Mouse (Mus musculus): ENCODE measurements around the gene Pla2g6. TPM values are rescaled to one million over a fixed set of nuclear protein-coding genes. Genes with fewer than 3 reads are reported as not detected.

Pla2g6 gene
- polyA plus RNA-seq, 1 experiment = 7.4 TPM

GRCm38 (mm10) chr15:79265384-79265783 lies 62.8 kb downstream of the Pla2g6 start:
- TF ChIP-seq CTCF (IDR thresholded peaks at IDR 0.05; ENCODE audit: borderline replicate concordance, insufficient read depth, low read length) (no peak), POLR2A (IDR thresholded peaks at IDR 0.05; ENCODE audit: low read depth, low read length) (no peak)
- H3K27ac ChIP-seq (ENCODE audit: insufficient read depth, low read length) = no peak overlapping the region
- no peaks in the 10 kb centered on the region for H3K4me1 ChIP-seq (ENCODE audit: control insufficient read depth, insufficient read depth, low read length)
- no peak overlapping the region for H3K4me3 ChIP-seq (ENCODE audit: insufficient read depth, low read length)

GRCm38 (mm10) chr15:79263726-79264125 lies 64.5 kb downstream of the Pla2g6 start:
- Histone ChIP-seq H3K4me3 (ENCODE audit: insufficient read depth, low read length) (no peak overlapping the region), H3K27ac (ENCODE audit: insufficient read depth, low read length) (no peak overlapping the region), H3K4me1 (ENCODE audit: control insufficient read depth, insufficient read depth, low read length) (no peaks in the 10 kb centered on the region)
- no peak for TF ChIP-seq CTCF (IDR thresholded peaks at IDR 0.05; ENCODE audit: borderline replicate concordance, insufficient read depth, low read length)
- TF ChIP-seq POLR2A (IDR thresholded peaks at IDR 0.05; ENCODE audit: low read depth, low read length) = no peak

DNA sequence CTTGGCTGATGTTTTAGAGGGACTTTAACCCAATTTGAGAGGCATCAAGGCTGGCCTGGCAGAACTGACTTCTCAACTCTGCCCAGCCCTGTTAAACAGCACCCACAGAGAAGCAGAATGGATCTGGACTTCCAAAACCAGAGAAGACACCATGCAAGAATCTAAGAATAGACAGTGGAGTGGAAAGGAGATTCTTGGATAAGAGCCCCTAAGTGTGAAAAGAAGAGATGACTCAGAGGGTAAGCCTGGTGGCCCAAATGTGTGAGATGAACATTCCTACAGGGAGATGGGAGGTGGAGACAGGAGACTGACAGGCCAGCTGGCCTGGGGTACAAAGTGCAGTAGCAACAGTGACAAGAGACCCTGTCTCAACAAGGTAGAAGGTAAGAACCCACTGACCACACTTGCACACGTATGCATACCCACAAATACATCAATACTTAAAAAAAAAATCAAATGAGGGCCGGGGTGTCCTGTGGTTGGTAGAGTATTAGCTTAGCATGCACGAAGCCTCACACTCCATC lies 65.3 kb downstream of the Pla2g6 start:
- H3K27ac ChIP-seq (ENCODE audit: insufficient read depth, low read length) = no peak overlapping the region
- no peak overlapping the region for H3K4me3 ChIP-seq (ENCODE audit: insufficient read depth, low read length)
- no peaks in the 10 kb centered on the region for H3K4me1 ChIP-seq (ENCODE audit: control insufficient read depth, insufficient read depth, low read length)
- no peak for TF ChIP-seq CTCF (IDR thresholded peaks at IDR 0.05; ENCODE audit: borderline replicate concordance, insufficient read depth, low read length)
- no peak for TF ChIP-seq POLR2A (IDR thresholded peaks at IDR 0.05; ENCODE audit: low read depth, low read length)

GRCm38 (mm10) chr15:79262375-79262774 lies 65.8 kb downstream of the Pla2g6 start:
- Histone ChIP-seq H3K27ac (ENCODE audit: insufficient read depth, low read length) (no peak overlapping the region), H3K4me3 (ENCODE audit: insufficient read depth, low read length) (no peak overlapping the region), H3K4me1 (ENCODE audit: control insufficient read depth, insufficient read depth, low read length) (no peaks in the 10 kb centered on the region)
- TF ChIP-seq POLR2A (IDR thresholded peaks at IDR 0.05; ENCODE audit: low read depth, low read length) = no peak
- TF ChIP-seq CTCF (IDR thresholded peaks at IDR 0.05; ENCODE audit: borderline replicate concordance, insufficient read depth, low read length) = no peak

DNA sequence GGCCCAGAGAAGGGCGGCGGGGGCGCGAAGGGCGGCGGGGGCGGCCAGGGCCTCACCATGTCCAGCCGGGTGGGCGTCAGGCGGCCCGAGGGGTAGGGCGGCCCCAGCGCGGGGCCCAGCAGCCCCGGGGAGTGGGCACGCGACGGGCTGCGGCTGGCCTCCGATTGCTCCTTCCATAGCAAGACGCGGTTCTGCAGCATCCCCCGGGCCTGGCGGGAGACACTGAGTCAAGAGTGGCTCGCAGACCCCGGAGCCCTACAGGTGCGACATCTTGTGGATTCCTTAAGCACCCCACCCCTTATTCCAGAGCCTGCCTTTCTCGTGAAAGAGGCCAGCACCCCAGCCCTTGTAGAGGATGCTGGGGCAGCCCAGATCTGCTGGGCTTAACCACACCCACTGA lies 66.4 kb downstream of the Pla2g6 start:
- TF ChIP-seq POLR2A (IDR thresholded peaks at IDR 0.05; ENCODE audit: low read depth, low read length) = no peak
- TF ChIP-seq CTCF (IDR thresholded peaks at IDR 0.05; ENCODE audit: borderline replicate concordance, insufficient read depth, low read length) = no peak
- peak overlapping the region; percentile 14; the same call in 1 of the 2 replicates for H3K4me3 ChIP-seq (ENCODE audit: insufficient read depth, low read length)
- H3K4me1 ChIP-seq (ENCODE audit: control insufficient read depth, insufficient read depth, low read length) = no peaks in the 10 kb centered on the region
- H3K27ac ChIP-seq (ENCODE audit: insufficient read depth, low read length) = no peak overlapping the region

DNA sequence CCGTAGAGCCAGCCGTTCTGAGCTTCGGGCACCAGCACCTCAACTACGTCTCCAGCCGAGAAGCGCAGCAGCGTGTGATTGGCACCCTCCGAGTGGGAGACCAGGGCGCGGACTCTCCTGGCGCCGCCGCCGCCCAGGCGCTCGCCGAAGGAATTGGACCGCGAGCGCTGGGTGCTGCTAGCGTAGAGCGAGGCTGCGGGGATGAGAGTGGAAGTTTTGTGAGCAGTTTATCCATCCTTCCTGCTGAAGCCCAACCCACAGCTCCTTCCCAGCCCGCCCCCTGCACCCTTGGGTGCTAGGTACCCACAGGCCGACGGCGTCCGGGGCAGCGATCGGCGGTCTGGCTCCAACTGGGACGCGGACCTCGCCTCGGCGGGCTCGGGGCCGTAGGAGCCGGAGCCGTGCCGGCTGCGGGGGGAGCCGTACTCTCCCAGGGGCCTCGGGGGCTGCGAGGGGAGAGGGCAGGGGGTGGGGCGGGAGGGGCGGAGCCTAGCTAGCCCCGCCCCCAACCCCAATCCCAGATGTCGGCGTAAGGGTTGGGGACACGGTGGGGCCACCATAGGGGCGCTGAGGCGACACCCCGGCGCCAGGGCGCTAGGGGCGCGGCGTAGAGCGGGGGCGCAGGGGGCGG lies 67.0 kb downstream of the Pla2g6 start:
- no peak overlapping the region for H3K27ac ChIP-seq (ENCODE audit: insufficient read depth, low read length)

DNA sequence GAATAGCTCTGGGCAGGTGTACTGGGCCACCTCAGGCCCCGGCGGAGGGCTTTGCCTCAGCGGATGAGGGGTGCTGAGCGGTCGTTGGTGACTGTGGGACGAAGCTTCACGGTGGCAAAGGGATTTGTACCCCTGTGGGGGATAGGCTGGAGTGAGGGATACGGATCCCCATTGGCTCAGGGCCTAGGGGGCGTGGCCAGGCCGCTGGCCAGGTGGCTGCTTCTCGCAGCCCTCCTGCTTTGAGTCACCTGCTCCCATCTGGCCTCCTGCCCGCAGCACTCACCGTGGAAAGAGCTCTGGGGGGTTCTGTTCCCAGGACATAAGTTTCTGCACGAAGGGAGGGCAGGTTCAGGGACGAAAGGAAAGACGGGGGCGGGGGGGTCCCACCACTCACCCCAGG lies 69.7 kb downstream of the Pla2g6 start:
- H3K4me3 ChIP-seq (ENCODE audit: insufficient read depth, low read length) = no peak overlapping the region
- no peak overlapping the region for H3K27ac ChIP-seq (ENCODE audit: insufficient read depth, low read length)
- TF ChIP-seq POLR2A (IDR thresholded peaks at IDR 0.05; ENCODE audit: low read depth, low read length) (no peak), CTCF (IDR thresholded peaks at IDR 0.05; ENCODE audit: borderline replicate concordance, insufficient read depth, low read length) (no peak)
- no peaks in the 10 kb centered on the region for H3K4me1 ChIP-seq (ENCODE audit: control insufficient read depth, insufficient read depth, low read length)

More for the DNA sequence above, 67.0 kb downstream of the Pla2g6 start:
- TF ChIP-seq POLR2A (IDR thresholded peaks at IDR 0.05; ENCODE audit: low read depth, low read length) (peak; percentile 36; the same call in 1 of the 2 replicates), CTCF (IDR thresholded peaks at IDR 0.05; ENCODE audit: borderline replicate concordance, insufficient read depth, low read length) (no peak)
- Histone ChIP-seq H3K4me3 (ENCODE audit: insufficient read depth, low read length) (peak overlapping the region; percentile 51), H3K4me1 (ENCODE audit: control insufficient read depth, insufficient read depth, low read length) (no peaks in the 10 kb centered on the region)

DNA sequence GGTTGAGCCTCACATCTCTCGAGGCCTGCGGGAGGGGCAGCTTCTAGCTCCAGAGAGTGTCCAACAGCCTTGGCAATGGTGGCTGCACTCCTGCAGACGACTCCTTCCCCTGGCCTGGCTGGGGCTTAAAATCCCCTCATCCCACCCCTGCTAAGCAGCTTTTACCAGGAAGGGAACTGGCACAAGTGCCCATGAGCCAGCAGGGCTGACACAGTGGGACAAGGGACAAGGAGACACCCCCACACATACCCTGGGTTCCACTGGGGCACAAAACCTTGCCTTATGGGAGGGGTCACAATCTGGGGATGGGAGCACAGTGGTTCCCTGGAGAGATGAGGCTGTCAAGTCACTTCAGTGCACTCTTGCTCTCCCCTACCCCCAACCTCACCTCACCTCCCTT lies 73.5 kb downstream of the Pla2g6 start, which contains the start of gene Slc16a8:
Gene Slc16a8, minus strand, starts transcription at position 101 of the 400 bp plus-strand sequence.
- no peak for TF ChIP-seq POLR2A (IDR thresholded peaks at IDR 0.05; ENCODE audit: low read depth, low read length)
- no peak for TF ChIP-seq CTCF (IDR thresholded peaks at IDR 0.05; ENCODE audit: borderline replicate concordance, insufficient read depth, low read length)
- H3K4me1 ChIP-seq (ENCODE audit: control insufficient read depth, insufficient read depth, low read length) = no peaks in the 10 kb centered on the region
- no peak within 1 kb of the TSS for H3K4me3 ChIP-seq (ENCODE audit: insufficient read depth, low read length)
- no peak within 1 kb of the TSS for H3K27ac ChIP-seq (ENCODE audit: insufficient read depth, low read length)

DNA sequence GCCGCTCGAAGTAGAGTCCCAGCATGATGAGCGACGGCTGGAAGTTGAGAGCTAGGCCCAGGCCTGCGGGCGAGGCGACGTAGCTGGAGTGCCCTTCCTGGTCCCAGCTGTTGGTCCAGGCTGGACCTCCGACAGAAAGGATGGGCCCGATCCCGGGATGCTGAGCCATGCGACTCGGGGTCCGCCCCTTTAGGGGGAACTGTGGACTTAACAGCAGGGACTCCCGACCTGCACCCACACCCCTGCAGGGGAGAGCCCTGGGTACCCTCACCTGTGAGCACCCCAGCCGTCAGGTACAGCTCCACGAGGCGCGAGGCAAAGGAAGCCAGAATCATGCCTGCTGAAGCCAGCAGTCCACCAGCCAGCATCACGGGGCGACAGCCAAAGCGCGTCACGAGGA lies 75.6 kb downstream of the Pla2g6 start:
- Histone ChIP-seq H3K27ac (ENCODE audit: insufficient read depth, low read length) (no peak overlapping the region), H3K4me1 (ENCODE audit: control insufficient read depth, insufficient read depth, low read length) (no peaks in the 10 kb centered on the region), H3K4me3 (ENCODE audit: insufficient read depth, low read length) (no peak overlapping the region)
- TF ChIP-seq CTCF (IDR thresholded peaks at IDR 0.05; ENCODE audit: borderline replicate concordance, insufficient read depth, low read length) (no peak), POLR2A (IDR thresholded peaks at IDR 0.05; ENCODE audit: low read depth, low read length) (no peak)

- Histone ChIP-seq H3K4me3 (ENCODE audit: insufficient read depth, low read length) (no peak overlapping the region), H3K27ac (ENCODE audit: insufficient read depth, low read length) (no peak overlapping the region), H3K4me1 (ENCODE audit: control insufficient read depth, insufficient read depth, low read length) (no peaks in the 10 kb centered on the region)
- TF ChIP-seq CTCF (IDR thresholded peaks at IDR 0.05; ENCODE audit: borderline replicate concordance, insufficient read depth, low read length) = peak; percentile 33; the same call in 1 of the 2 replicates
- no peak for TF ChIP-seq POLR2A (IDR thresholded peaks at IDR 0.05; ENCODE audit: low read depth, low read length)
Observed at GRCm38 (mm10) chr15:79251781-79252491, 76.3 kb downstream of the Pla2g6 start.

All from embryonic fibroblast, embryonic 13.5 days (primary cell).